Mouse (Mus musculus) liver, embryonic 16.5 days (tissue): ENCODE measurements around the gene Fat3. TPM values are rescaled to one million over a fixed set of nuclear protein-coding genes. Genes with fewer than 3 reads are reported as not detected.
A peak's percentile ranks its signal among the peaks of the same experiment; 100 is the strongest.

ENCODE experiments used
- ATAC-seq: fragments of 200-750 bp; cut with Nextera tagmentation; 2 replicates; pipeline ENCODE4 v1.8.0; 2017; ENCODE audit warnings: low read depth, mild to moderate bottlenecking, moderate number of reproducible peaks, moderate library complexity
- H3K27ac ChIP-seq: fragments of 300-500 bp; sonication (generic); 2 replicates; pipeline ENCODE4 v1.5.1; 2014; ENCODE audit warnings: mild to moderate bottlenecking, low read length
- H3K27me3 ChIP-seq: fragments of 300-500 bp; sonication (generic); 2 replicates; pipeline ENCODE4 v1.6.1; 2014; ENCODE audit warnings: low read depth, low read length, mixed read lengths; ENCODE audit not compliant: control insufficient read depth, insufficient read depth
- H3K36me3 ChIP-seq: fragments of 300-500 bp; sonication (generic); 2 replicates; pipeline ENCODE4 v1.6.1; 2014; ENCODE audit warnings: mild to moderate bottlenecking; ENCODE audit not compliant: control insufficient read depth, insufficient read depth
- H3K4me1 ChIP-seq: fragments of 300-500 bp; sonication (generic); 2 replicates; pipeline ENCODE4 v1.6.1; 2014; ENCODE audit warnings: low read depth, low read length, mixed read lengths; ENCODE audit not compliant: control insufficient read depth
- H3K4me2 ChIP-seq: fragments of 300-500 bp; sonication (generic); 2 replicates; pipeline ENCODE4 v1.6.1; 2014; ENCODE audit warnings: low read depth, low read length, mixed read lengths
- H3K4me3 ChIP-seq: fragments of 300-500 bp; sonication (generic); 2 replicates; pipeline ENCODE4 v1.5.1; 2014; ENCODE audit warnings: low read depth, mild to moderate bottlenecking, low read length
- H3K9ac ChIP-seq: fragments of 300-500 bp; sonication (generic); 2 replicates; pipeline ENCODE4 v1.6.1; 2014; ENCODE audit warnings: low read depth, low read length
- H3K9me3 ChIP-seq: fragments of 300-500 bp; sonication (generic); replicated peaks from 2 replicates; pipeline ENCODE4 v1.6.1; 2016; ENCODE audit warnings: low read length; ENCODE audit not compliant: control insufficient read depth
- WGBS: fragments of 180-500 bp; shearing (Covaris S2); extraction: QIAGEN DNeasy Blood & Tissue Kit; methylation state at CpG from one replicate; pipeline ENCODE4 v1.1.7; 2014; ENCODE audit not compliant: insufficient replicate concordance; 5-methylcytosine and 5-hydroxymethylcytosine counted together
- polyA plus RNA-seq: library from polyadenylated mRNA; unstranded; fragments of >200 nt; fragmentation: Nextera tagmentation; extraction: Ambion mirVana; gene quantifications from 2 replicates; pipeline ENCODE4 v1.2.1, GENCODE M21; 2015

Gene Fat3
- polyA plus RNA-seq, 1 experiment from 2014 or later = 0.06 TPM

GRCm38 (mm10) chr9:15957816-15958215 is 543.3 kb downstream of the Fat3 start:
- H3K36me3 ChIP-seq = no peaks in the 10 kb centered on the region
- ATAC-seq = no peak
- no peak overlapping the region for H3K4me3 ChIP-seq
- no peak overlapping the region for H3K4me2 ChIP-seq
- H3K27me3 ChIP-seq = no peaks in the 10 kb centered on the region
- no peaks in the 10 kb centered on the region for H3K9me3 ChIP-seq
- no peak overlapping the region for H3K9ac ChIP-seq
- H3K27ac ChIP-seq = no peak overlapping the region
- no peaks in the 10 kb centered on the region for H3K4me1 ChIP-seq
- WGBS = 53% methylated on average over 3 of the region's 3 CpGs

- H3K27ac ChIP-seq = no peak overlapping the region
- H3K9me3 ChIP-seq = no peaks in the 10 kb centered on the region
- no peak for ATAC-seq
- H3K36me3 ChIP-seq = no peaks in the 10 kb centered on the region
- H3K4me1 ChIP-seq = no peaks in the 10 kb centered on the region
- no peaks in the 10 kb centered on the region for H3K27me3 ChIP-seq
- WGBS = 50% methylated on average over 5 of the region's 5 CpGs
- H3K4me3 ChIP-seq = no peak overlapping the region
- H3K9ac ChIP-seq = no peak overlapping the region
- no peak overlapping the region for H3K4me2 ChIP-seq
Observed at GRCm38 (mm10) chr9:15955147-15955782, 545.8 kb downstream of the Fat3 start.

- H3K4me3 ChIP-seq = no peak overlapping the region
- no peaks in the 10 kb centered on the region for H3K9me3 ChIP-seq
- no peaks in the 10 kb centered on the region for H3K4me1 ChIP-seq
- no peak overlapping the region for H3K4me2 ChIP-seq
- H3K36me3 ChIP-seq = no peaks in the 10 kb centered on the region
- no peaks in the 10 kb centered on the region for H3K27me3 ChIP-seq
- ATAC-seq = no peak
- WGBS = 52% methylated on average over 1 of the region's 1 CpGs
- no peak overlapping the region for H3K27ac ChIP-seq
- no peak overlapping the region for H3K9ac ChIP-seq
Observed at GRCm38 (mm10) chr9:15954338-15954704, 546.8 kb downstream of the Fat3 start.

- no peak overlapping the region for H3K4me3 ChIP-seq
- no peaks in the 10 kb centered on the region for H3K4me1 ChIP-seq
- H3K9me3 ChIP-seq = no peaks in the 10 kb centered on the region
- no peak for ATAC-seq
- H3K4me2 ChIP-seq = no peak overlapping the region
- WGBS = 50% methylated on average over 6 of the region's 6 CpGs
- no peak overlapping the region for H3K9ac ChIP-seq
- H3K36me3 ChIP-seq = no peaks in the 10 kb centered on the region
- no peak overlapping the region for H3K27ac ChIP-seq
- no peaks in the 10 kb centered on the region for H3K27me3 ChIP-seq
Observed at GRCm38 (mm10) chr9:15953585-15954337, 547.3 kb downstream of the Fat3 start.

- no peaks in the 10 kb centered on the region; the same call in 1 of the 2 replicates for H3K4me1 ChIP-seq
- H3K27ac ChIP-seq = no peak overlapping the region
- WGBS = 53% methylated on average over 4 of the region's 4 CpGs
- H3K27me3 ChIP-seq = no peaks in the 10 kb centered on the region
- H3K9ac ChIP-seq = no peak overlapping the region
- H3K9me3 ChIP-seq = no peaks in the 10 kb centered on the region
- H3K4me2 ChIP-seq = no peak overlapping the region
- no peak for ATAC-seq
- H3K36me3 ChIP-seq = no peaks in the 10 kb centered on the region
- no peak overlapping the region for H3K4me3 ChIP-seq
Observed at GRCm38 (mm10) chr9:15948086-15948485, 553.0 kb downstream of the Fat3 start.

- Histone ChIP-seq H3K36me3 (no peaks in the 10 kb centered on the region), H3K4me3 (no peak overlapping the region), H3K4me1 (peaks cover 6% of the 10 kb centered on the region; the same call in 1 of the 2 replicates), H3K4me2 (no peak overlapping the region), H3K9me3 (no peaks in the 10 kb centered on the region), H3K9ac (no peak overlapping the region), H3K27me3 (no peaks in the 10 kb centered on the region), H3K27ac (no peak overlapping the region)
- WGBS = 59% methylated on average over 3 of the region's 3 CpGs
- no peak for ATAC-seq
Observed at GRCm38 (mm10) chr9:15944182-15944581, 556.9 kb downstream of the Fat3 start.

GRCm38 (mm10) chr9:15943486-15944153 is 557.5 kb downstream of the Fat3 start:
- Histone ChIP-seq H3K9me3 (no peaks in the 10 kb centered on the region), H3K4me3 (no peak overlapping the region), H3K27ac (no peak overlapping the region), H3K4me2 (no peak overlapping the region), H3K27me3 (no peaks in the 10 kb centered on the region), H3K4me1 (peaks cover 6% of the 10 kb centered on the region; the same call in 1 of the 2 replicates), H3K9ac (no peak overlapping the region), H3K36me3 (no peaks in the 10 kb centered on the region)
- ATAC-seq = no peak
- 42% methylated on average over 3 of the region's 3 CpGs for WGBS

- ATAC-seq = peak; percentile 80
- Histone ChIP-seq H3K4me1 (peaks cover 6% of the 10 kb centered on the region; the same call in 1 of the 2 replicates), H3K4me2 (no peak overlapping the region), H3K9ac (no peak overlapping the region), H3K9me3 (no peaks in the 10 kb centered on the region), H3K27me3 (no peaks in the 10 kb centered on the region), H3K27ac (no peak overlapping the region), H3K4me3 (no peak overlapping the region), H3K36me3 (no peaks in the 10 kb centered on the region)
- WGBS = 17% methylated on average over 2 of the region's 2 CpGs
Observed at GRCm38 (mm10) chr9:15941818-15942217, 559.3 kb downstream of the Fat3 start.
